Mouse (Mus musculus) heart, adult 11 months (tissue): Measurements from ENCODE around the gene Il6ra.
"Not testable (repeated sequence)": the region's sequence is repeated elsewhere in the genome, so short reads cannot be mapped to it uniquely, and the experiment has no call there.

ENCODE experiments used
- DNase-seq: peaks from one replicate; pipeline ENCODE4 v3.0.0; 2022

Il6ra gene

GRCm38 (mm10) chr3:89872684-89873083 is 40.3 kb downstream of the Il6ra start:
- no peak for DNase-seq

GRCm38 (mm10) chr3:89872209-89872608 is 40.8 kb downstream of the Il6ra start:
- peak; percentile 94 for DNase-seq

DNA sequence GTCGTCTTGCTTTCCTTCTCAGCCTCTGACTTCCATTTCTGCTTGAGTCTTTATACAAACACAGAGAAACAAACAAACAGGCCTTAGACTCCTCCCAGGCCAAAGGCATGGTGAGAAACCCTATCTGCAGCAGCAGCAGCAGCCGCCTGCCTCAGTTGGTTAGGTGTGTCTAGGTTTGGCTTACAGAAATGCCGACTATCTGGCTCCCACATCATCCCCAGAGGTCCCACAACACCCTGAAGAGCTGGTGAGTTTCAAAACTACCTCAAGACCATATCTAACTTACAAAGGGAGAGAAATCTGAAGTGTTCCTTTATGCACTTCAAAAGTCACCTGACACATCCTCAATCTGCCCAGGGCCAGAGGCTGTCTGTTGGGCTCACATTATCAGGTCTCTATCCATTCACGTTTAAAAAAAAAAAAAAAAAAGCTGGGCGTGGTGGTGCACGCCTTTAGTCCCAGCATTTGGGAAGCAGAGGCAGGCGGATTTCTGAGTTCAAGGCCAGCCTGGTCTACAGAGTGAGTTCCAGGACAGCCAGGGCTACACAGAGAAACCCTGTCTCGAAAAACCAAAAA is 41.6 kb downstream of the Il6ra start:
- no peak for DNase-seq

DNA sequence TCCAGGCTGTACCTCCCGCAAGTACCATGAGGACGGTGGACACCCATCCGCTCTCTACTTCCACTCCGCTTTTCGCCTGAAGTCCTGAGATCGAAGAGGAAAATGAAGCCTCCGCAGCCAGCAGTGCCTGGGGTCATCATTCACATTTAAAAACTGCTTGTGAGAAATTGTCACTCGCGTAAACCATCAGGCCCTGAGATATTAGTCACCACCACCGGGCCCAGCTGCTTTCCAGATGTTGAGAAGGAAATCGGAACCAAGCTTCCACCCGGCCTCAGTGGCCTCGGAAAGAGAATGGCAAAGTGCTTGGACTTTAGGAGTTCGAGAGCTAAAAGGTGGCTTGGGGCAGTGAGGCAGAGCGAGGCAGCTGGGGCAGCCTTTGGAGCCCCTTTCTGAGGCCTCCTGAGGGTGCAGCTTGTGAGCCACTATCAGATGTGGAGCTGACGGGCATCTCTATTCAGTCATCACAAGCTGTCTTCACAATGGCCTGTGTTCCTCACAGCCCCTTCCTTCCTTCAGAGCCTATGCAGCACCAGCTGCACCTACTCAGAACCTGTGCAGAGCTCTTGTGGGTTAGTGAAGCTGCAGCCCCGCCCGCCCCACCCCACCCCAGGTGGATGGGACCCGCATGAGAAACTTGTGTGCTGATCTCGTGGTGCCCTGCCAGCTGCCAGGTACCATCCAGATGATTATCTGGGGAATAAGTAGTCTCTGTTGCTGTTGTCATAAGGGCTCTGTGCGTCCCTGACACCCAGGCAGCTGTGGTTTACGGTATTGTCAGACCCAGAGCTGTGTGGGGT is 42.3 kb downstream of the Il6ra start:
- peak; percentile 95 for DNase-seq

DNA sequence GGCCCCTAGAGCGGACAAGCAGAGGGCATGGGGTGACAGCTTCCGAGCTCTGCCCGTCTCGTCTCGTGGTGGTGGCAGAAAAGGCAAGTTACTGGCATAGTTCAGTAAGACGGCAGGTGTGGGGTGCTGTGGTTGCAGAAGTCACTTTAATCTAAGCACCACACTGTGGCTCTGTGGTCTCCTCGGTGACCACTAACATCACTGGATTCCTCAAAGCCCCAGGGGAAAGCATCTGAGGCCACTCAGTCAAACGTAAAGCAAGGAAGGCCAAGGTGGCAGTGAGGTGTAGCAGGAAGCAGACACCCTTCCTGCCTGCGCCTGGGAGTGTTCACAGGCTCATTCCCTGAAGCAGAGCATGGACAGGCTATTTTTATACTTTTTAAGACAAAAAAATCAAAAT is 43.4 kb downstream of the Il6ra start:
- peak; percentile 96 for DNase-seq

- DNase-seq: no peak
These were observed 44.0 kb downstream of the Il6ra start for GRCm38 (mm10) chr3:89868956-89869355.

DNA sequence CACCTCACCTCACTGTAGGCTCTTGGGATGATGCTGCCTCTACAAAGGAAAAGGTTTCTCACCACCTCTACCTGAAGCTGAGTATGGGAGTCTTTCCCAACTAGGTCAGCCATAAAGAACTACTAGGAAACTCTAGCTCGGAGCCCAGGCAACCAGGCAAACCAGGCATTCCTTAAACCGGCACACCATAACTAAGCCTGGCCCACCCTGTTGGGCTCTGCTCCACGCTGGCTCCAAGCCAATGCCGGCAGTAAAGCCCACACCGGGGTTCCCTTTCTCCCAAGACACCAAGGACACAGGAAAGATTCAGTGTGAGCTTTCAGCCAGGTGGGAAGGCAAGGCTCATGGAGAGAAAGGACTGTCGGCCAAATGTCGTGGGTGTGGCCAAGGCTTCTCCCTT is 44.6 kb downstream of the Il6ra start:
- no peak for DNase-seq

GRCm38 (mm10) chr3:89867651-89868050 is 45.3 kb downstream of the Il6ra start:
- DNase-seq: no peak

GRCm38 (mm10) chr3:89865764-89866163 is 47.2 kb downstream of the Il6ra start:
- DNase-seq: no peak

- no peak for DNase-seq
These were observed 48.0 kb downstream of the Il6ra start for GRCm38 (mm10) chr3:89865020-89865419.

DNA sequence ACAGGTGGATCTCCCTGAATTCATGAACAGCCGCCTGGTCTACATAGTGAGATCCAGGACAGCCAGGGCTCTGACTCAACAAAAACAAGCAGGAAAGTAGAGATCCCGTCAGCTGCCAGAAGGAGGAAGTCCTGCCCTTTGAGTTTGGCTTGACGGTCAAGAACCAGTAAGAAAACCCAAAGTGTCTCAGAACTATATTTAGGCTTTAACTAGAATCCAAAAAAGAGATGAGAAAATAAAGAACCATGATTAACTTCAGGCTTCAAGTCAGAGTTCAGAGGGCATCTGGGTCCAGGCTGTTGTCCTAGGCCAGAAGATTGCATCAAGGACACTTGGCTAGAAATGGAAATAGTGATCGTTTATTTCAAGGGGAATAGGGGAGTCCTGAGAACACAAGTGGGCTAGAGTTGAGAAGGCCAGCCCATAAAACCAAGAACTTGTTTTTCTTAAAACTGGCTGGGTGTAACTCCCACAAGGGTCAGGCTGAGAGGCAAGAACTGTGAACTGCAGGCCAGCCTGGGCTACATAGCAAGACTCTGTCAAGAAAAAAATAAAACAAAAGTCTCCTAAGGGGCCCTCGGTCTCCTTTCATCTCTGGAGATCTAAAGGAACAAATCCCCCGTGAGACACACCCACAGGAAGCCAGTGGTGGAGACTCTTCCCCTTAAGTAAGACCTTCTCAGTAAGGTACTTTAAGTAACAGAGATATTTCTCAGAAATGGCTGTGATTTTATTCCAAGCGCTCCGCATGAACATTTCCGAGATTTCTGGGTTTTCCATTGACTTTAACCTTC is 49.1 kb downstream of the Il6ra start:
- peak; percentile 97 for DNase-seq

- DNase-seq: not testable (repeated sequence)
These were observed 49.7 kb downstream of the Il6ra start for GRCm38 (mm10) chr3:89863276-89863675.

DNA sequence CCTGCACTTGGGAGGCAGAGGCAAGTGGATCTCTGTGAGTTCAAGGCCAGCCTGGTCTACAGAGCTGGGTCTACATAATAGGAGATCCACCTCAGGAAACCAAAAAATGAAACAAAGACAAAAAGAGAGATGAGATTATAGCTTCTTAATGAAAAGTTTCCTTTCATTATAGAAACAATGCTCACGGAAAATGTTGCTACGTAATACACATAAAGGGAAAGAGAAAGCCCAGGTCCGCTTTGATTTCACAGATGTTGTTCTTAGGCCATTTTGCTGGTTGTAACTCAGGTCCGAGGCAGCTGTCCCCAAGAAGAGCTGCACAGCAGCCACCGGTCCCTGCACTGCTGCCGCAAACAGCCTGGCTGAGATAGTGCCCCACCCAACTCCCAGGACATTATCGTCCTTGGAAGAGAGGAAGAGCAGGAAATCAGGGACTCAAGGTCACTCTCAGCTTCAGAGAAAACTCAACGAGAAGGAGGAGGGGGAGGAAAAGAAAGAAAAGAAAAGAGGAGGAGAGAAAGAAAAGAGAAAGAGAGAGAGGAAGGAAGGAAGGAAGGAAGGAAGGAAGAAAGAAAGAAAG is 50.7 kb downstream of the Il6ra start:
- DNase-seq: no peak

DNA sequence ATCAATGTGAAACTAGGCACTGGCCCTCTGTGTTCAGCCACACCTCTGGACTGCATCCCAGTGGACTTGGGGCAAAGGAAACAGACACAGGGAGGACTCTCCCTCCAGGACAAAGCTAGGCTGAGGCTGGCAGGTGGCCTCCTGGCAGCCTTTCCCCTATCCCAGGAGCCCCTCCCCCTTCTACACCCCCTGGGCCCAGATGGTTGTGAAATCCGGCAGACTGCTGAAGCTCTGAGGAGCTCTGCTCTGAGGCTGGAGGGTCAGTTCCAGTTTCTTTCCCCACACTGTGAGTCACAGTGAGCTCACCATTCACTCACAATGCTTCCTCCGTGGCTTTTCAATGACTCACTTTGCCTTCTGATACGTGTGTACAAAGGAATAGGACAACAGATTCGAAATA is 51.9 kb downstream of the Il6ra start:
- DNase-seq: peak; percentile 99

GRCm38 (mm10) chr3:89860343-89860742 is 52.7 kb downstream of the Il6ra start:
- peak; percentile 92 for DNase-seq

- no peak for DNase-seq
These were observed 53.1 kb downstream of the Il6ra start for GRCm38 (mm10) chr3:89859936-89860335.

- no peak for DNase-seq
These were observed 54.1 kb downstream of the Il6ra start for GRCm38 (mm10) chr3:89858888-89859287.

DNA sequence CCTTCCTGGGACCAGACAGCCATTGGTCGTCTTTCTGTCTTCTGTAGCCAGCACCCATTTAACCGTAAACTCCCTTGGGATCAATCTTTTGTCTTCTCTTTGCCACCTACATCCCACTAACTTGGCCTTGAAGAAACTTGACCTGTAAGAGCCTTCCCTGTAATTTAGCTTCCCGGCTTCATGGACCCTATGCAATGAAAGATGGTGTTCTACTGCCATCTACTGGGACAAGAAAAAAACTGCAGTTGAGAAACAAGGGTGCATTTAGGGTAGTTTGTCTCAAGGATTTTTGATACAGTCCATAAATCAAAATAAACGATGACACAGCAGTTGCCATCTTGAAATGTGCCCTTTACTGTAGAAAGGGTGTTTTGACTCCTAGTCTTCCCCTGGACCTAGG is 54.9 kb downstream of the Il6ra start:
- DNase-seq: no peak

DNA sequence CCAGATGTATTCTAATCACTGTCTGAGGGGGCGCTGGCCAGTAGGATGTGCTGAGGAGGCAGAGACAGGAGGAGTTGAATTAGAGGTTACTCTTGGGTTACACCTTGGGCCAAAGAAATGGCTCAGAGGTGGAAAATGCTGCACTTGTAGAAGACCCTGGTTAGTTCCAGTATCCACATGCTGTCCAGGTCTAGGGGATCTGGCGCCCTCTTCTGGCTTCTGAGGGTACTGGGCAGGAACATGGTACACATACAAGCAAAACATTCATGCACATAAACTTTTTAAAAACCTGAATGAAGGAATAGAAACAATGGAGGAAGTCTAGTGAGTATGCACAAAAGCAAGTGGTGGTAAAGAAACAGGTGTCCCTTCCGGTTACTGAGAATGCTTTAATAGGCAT is 55.6 kb downstream of the Il6ra start:
- no peak for DNase-seq

GRCm38 (mm10) chr3:89853752-89854151 is 59.2 kb downstream of the Il6ra start:
- DNase-seq: peak; percentile 99

DNA sequence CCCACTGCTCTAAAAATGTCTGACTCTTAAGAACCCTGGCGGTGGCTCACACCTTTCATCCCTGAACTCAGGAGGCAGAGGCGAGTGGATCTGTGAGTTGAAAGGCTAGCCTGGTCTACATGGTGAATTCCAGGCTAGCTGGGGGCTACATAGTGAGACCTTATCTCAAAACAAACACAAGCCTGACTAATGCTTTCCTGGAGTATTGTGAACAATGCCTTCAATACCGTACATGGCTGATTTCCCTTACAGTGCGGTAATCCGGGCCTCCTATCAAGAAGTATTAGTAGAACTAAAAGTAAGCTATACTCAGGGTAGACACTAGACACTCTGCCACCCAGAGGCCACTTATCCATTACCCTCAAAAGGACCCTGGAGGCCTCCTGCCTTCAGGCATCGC is 64.9 kb downstream of the Il6ra start:
- DNase-seq: no peak

- DNase-seq: peak; percentile 95
These were observed 65.4 kb downstream of the Il6ra start for GRCm38 (mm10) chr3:89847596-89847995.

GRCm38 (mm10) chr3:89847126-89847525 is 65.9 kb downstream of the Il6ra start:
- DNase-seq: no peak
